Mouse (Mus musculus) stomach, embryonic 16.5 days (tissue): ENCODE measurements at regions not wholly inside any gene's neighbourhood (a gene's known extent, or its start where the extent isn't known, plus 50 kb on each side); places are given as distances from the start of the nearest gene placed in this dataset.
A peak's percentile ranks its signal among the peaks of the same experiment; 100 is the strongest.

Experiments used
- ATAC-seq: fragments of 200-750 bp; cut with Nextera tagmentation; 2 replicates; pipeline ENCODE4 v1.8.0; 2017; ENCODE audit warnings: moderate number of reproducible peaks, moderate TSS enrichment; ENCODE audit not compliant: insufficient read depth, low FRiP score
- H3K27ac ChIP-seq: fragments of 300-500 bp; sonication (generic); 2 replicates; pipeline ENCODE4 v1.5.1; 2014; ENCODE audit warnings: low read length
- H3K27me3 ChIP-seq: fragments of 300-500 bp; sonication (generic); 2 replicates; pipeline ENCODE4 v1.6.1; 2014; ENCODE audit warnings: low read length, control low read depth, mixed read lengths; ENCODE audit not compliant: control insufficient read depth, insufficient read depth
- H3K36me3 ChIP-seq: fragments of 300-500 bp; sonication (generic); 2 replicates; pipeline ENCODE4 v1.6.1; 2014; ENCODE audit warnings: low read length; ENCODE audit not compliant: control insufficient read depth, insufficient read depth
- H3K4me1 ChIP-seq: fragments of 300-500 bp; sonication (generic); 2 replicates; pipeline ENCODE4 v1.6.1; 2014; ENCODE audit warnings: low read length, control low read depth, mixed read lengths; ENCODE audit not compliant: control insufficient read depth, insufficient read depth
- H3K4me2 ChIP-seq: fragments of 300-500 bp; sonication (generic); 2 replicates; pipeline ENCODE4 v1.6.1; 2014; ENCODE audit warnings: low read depth, low read length, mixed read lengths
- H3K4me3 ChIP-seq: fragments of 300-500 bp; sonication (generic); replicated peaks from 2 replicates; pipeline ENCODE4 v1.5.1; 2014; ENCODE audit warnings: mild to moderate bottlenecking, low read length
- H3K9ac ChIP-seq: fragments of 300-500 bp; sonication (generic); 2 replicates; pipeline ENCODE4 v1.6.1; 2014; ENCODE audit warnings: low read length
- H3K9me3 ChIP-seq: fragments of 300-500 bp; sonication (generic); replicated peaks from 2 replicates; pipeline ENCODE4 v1.6.1; 2016; ENCODE audit warnings: low read length, control low read depth; ENCODE audit not compliant: control insufficient read depth
- WGBS: fragments of 180-500 bp; shearing (Covaris S2); extraction: QIAGEN DNeasy Blood & Tissue Kit; methylation state at CpG from one replicate; pipeline ENCODE4 v1.1.7; 2014; 5-methylcytosine and 5-hydroxymethylcytosine counted together

DNA sequence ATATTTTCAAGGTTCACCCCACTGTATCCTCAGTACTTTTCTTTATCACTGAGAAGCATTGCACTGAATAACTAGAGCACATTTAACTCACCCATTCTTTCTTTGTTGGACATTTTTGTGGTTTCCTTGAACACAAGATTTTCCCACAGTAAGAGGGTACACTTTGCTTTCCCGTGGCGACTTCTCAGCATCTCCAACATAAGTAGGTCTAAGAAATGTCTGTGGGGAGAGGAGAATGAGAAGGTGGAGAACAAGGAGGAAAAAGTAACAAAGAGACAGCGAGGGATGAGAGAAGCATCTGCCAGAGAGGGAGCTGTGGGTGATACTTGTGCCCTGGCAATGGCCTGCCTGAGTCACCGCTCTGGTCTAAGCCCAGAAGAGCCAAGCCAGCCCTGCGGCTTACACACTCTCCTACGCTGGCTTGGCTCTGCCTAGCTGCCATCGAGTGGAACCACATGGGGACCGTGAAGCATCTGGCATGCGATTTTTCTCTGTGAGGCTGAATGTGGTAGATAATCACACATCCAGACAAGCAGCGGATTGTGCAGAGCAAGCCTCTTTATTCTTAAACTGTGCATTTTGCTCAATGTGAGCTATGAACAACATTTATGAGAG lies 69.9 kb upstream of the Gm6993 start:
- Histone ChIP-seq H3K4me1 (peaks cover 9% of the 10 kb centered on the region), H3K27me3 (no peaks in the 10 kb centered on the region), H3K9ac (peak overlapping the region; percentile 47; the same call in 1 of the 2 replicates), H3K4me2 (no peak overlapping the region), H3K9me3 (0 out of 2 replicates have a peak, but pooled peaks cover 5% of the 10 kb centered on the region), H3K4me3 (no peak overlapping the region), H3K27ac (no peak overlapping the region), H3K36me3 (no peaks in the 10 kb centered on the region)
- WGBS, result 77% methylated on average over 10 of the region's 10 CpGs
- peak; percentile 29; the same call in 1 of the 2 replicates for ATAC-seq

DNA sequence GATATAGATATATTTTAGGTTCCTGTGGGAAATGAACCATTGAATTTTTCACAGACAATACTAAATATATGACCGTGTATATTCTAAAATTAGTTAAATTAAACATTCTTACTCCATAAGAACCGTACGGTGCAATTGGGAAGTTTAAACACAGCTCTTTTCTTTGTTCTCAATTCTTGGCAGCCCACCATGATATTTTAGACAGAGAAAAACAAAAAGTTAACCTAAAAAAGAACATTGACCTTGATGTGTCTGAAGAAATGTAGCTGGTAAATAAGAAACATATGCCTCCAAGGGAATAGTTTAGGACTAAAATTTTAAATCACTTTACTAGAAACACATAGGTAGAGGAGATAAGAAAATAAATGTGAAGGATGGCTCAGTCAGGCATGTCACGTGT lies 68.6 kb upstream of the Gm6993 start:
- Histone ChIP-seq H3K27me3 (no peaks in the 10 kb centered on the region), H3K9me3 (0 out of 2 replicates have a peak, but pooled peaks cover 5% of the 10 kb centered on the region), H3K27ac (no peak overlapping the region), H3K4me1 (peaks cover 9% of the 10 kb centered on the region), H3K4me3 (no peak overlapping the region), H3K36me3 (no peaks in the 10 kb centered on the region), H3K4me2 (no peak overlapping the region), H3K9ac (no peak overlapping the region)
- no peak for ATAC-seq
- WGBS, result 56% methylated on average over 4 of the region's 4 CpGs

DNA sequence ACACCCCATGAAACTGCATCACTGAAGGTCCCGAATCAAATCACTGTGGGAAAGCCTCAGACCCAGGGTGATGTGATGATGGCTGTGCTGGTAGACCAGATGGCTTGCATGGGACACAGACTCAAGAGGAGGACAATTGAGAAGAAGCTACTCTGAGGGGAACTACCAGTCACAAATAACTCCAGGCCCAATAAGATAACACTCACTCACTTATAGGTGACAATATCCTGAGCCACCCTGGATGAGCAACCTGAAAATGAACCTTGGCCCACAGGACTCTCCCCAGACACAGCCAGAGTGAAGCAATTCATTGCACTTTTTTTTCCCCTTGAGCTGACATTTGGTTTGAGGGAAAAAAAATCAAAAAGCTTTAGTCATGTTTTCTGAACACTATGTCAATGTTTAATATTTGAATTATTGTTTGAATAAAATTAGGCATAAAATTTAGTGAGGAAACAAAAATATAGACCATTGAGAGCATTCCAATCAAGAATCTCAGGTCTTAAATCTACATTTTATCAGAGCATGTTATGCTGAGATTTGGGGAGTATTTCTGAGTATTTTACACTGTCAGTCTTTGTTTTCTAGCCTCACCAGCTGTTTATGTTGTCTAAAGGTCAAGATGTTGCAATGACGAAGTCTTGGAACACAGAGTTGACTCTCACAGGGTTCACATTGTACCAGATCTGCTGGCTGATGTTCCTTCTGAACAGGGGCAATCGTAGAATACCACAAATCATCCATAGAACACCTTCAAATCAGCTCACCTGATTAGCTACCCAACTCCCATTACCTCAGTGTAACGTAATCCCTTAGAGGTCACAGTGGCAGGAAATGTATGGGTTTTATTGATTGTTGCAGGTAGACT lies 67.9 kb upstream of the Gm6993 start:
- no peaks in the 10 kb centered on the region for H3K27me3 ChIP-seq
- no peak overlapping the region for H3K27ac ChIP-seq
- H3K9me3 ChIP-seq, result 0 out of 2 replicates have a peak, but pooled peaks cover 5% of the 10 kb centered on the region
- H3K4me1 ChIP-seq, result peaks cover 9% of the 10 kb centered on the region
- no peak overlapping the region for H3K4me3 ChIP-seq
- no peak overlapping the region for H3K4me2 ChIP-seq
- no peaks in the 10 kb centered on the region for H3K36me3 ChIP-seq
- no peak overlapping the region for H3K9ac ChIP-seq
- no peak for ATAC-seq
- WGBS, result 73% methylated on average over 4 of the region's 4 CpGs

DNA sequence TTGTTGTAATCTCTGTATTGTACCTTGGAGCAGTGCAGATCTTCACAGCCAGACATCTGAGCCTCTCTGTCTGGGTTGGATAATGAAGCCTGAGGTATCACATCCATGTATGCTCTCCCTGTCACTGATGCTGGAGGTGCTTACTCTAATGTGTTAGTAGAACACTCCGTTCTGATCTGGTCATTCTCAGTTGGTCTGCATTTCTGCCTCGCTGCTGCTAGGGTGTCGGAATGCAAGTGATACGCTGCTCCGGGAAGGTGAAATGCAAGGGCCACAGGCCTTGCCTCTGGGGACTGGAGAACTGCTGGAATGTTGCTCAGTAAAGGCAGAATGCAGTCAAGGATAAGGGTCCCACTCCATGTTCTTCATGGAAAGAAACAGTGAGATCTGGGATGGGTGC lies 67.1 kb upstream of the Gm6993 start:
- Histone ChIP-seq H3K36me3 (no peaks in the 10 kb centered on the region), H3K9ac (no peak overlapping the region), H3K4me1 (0 out of 2 replicates have a peak, but pooled peaks cover 6% of the 10 kb centered on the region), H3K4me2 (no peak overlapping the region), H3K9me3 (0 out of 2 replicates have a peak, but pooled peaks cover 5% of the 10 kb centered on the region), H3K4me3 (no peak overlapping the region), H3K27ac (no peak overlapping the region), H3K27me3 (no peaks in the 10 kb centered on the region)
- 89% methylated on average over 5 of the region's 5 CpGs for WGBS
- ATAC-seq, result no peak

DNA sequence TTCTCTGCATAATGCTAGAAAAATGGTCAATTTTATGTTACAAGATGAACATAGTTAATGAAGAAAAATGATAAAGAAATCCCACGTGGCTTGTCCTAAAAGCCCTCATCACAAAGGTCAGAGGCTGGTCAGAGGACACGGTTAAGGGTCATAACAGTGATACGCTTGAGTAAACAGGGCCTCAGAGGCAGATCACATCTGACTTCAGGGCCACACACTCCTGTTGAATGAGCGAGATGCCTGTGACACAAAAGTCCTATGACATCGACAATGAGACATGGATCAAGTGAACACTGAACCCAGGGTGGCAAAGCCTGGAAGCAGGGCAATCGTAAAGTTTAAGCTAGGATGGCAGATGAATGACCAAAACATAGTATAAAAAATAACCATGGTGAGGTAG lies 61.0 kb upstream of the Gm6993 start:
- no peak overlapping the region for H3K27ac ChIP-seq
- peaks cover 8% of the 10 kb centered on the region; the same call in 1 of the 2 replicates for H3K4me1 ChIP-seq
- H3K9ac ChIP-seq, result no peak overlapping the region
- no peak overlapping the region for H3K4me2 ChIP-seq
- 45% methylated on average over 6 of the region's 6 CpGs for WGBS
- H3K27me3 ChIP-seq, result no peaks in the 10 kb centered on the region
- no peak for ATAC-seq
- H3K9me3 ChIP-seq, result 0 out of 2 replicates have a peak, but pooled peaks cover 2% of the 10 kb centered on the region
- no peak overlapping the region for H3K4me3 ChIP-seq
- H3K36me3 ChIP-seq, result no peaks in the 10 kb centered on the region

DNA sequence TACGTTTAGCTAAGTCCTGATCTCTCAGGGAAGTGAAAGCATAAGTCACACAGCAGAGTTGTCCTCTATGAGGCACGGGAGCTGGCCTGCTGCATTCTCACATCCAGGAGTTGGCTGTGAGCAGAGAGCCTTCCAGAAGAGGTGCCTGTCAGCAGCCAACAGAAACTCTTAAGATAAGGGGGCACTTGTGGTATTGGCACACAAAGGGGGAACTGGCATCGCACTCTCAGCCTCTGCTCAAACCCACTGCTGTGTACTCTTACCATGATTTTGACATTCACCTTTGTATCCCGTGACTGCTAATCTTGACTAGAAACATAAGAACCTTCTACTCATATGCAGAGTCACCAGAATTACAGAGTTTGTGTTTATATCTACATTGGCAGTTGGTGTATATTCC lies 56.9 kb upstream of the Gm6993 start:
- no peak overlapping the region for H3K27ac ChIP-seq
- H3K9me3 ChIP-seq, result no peaks in the 10 kb centered on the region
- H3K27me3 ChIP-seq, result no peaks in the 10 kb centered on the region
- no peak overlapping the region for H3K4me3 ChIP-seq
- no peaks in the 10 kb centered on the region for H3K36me3 ChIP-seq
- ATAC-seq, result no peak
- WGBS, result 54% methylated on average over 4 of the region's 4 CpGs
- H3K4me2 ChIP-seq, result no peak overlapping the region
- peaks cover 29% of the 10 kb centered on the region for H3K4me1 ChIP-seq
- no peak overlapping the region; the same call in 1 of the 2 replicates for H3K9ac ChIP-seq

DNA sequence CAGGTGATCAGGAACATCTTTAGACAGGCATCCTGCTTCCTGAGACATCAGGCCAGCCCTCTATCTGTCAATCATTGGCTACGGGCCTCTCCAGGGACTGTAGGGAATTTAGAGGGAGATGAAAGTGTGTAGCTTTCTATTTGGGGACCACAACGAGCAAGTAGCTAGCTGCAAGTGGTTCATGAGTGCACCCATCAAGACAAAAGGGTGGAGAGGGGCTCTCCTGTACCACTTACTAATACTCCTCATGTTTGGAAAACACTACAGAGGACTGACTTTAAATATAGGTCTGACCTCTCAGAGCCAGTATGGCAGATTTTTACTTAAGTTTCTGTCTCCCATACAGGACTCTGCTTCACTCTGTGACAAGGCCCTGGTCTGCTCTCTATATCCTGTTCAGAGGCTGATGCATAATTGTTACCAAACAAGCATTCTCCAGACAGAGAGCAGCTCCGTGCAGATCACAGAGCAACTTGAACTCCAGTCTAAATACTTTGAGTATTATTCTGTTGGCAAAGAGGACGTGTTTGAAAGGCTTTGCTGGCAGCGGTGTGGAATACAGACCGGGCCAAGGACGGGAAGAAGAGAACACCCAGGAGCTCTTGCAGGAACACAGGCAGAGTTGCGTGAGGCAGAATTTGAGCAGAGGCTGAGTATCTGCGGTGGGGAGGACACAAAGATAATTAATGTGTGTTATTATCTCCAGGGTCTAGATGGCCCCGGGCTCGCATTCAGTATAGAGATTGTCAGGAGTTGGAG lies 56.2 kb upstream of the Gm6993 start:
- Histone ChIP-seq H3K9me3 (no peaks in the 10 kb centered on the region), H3K27me3 (no peaks in the 10 kb centered on the region), H3K4me1 (peaks cover 29% of the 10 kb centered on the region), H3K27ac (peak overlapping the region; percentile 84), H3K36me3 (no peaks in the 10 kb centered on the region), H3K4me2 (0 out of 2 replicates have a peak overlapping the region, but pooled peaks have one; percentile 13), H3K4me3 (no peak overlapping the region), H3K9ac (0 out of 2 replicates have a peak overlapping the region, but pooled peaks have one; percentile 18)
- peak; percentile 75 for ATAC-seq
- 37% methylated on average over 11 of the region's 11 CpGs for WGBS

DNA sequence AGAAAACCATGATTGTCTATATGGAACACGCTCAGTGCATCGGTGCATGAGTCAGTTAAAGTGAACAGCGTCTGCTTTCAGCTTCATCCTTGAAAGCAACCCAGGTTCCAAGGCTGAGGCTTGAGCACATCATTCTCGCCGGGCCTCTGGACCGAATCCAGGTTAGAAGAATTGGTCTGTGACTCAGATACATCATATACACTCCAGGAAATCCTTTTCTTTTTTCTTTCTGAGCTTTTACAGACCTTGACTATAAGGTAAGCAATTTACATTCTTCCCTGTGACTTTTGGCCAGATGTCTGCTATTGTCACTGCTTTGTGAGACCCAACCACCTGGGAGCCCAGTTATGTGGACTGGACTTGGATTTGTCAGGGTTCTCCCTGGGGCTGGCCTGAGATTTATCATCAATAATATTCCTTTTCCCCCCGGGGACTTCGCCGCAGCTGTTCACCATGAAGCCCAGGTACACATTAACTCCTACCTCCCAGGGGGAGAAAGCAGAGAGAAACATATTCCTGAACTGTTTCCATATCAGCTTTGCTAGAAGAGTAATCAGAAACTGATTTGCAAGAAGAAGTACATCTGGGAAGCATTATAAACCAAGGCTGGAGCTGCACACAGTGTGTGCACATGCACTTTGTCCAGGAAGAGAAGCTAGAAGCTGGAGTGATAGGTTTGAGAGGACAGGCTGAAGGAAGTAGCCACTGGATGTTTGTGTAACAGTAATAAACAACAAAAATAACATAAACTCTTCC lies 55.2 kb upstream of the Gm6993 start:
- peak; percentile 69; the same call in 1 of the 2 replicates for ATAC-seq

More for the DNA sequence above, 55.2 kb upstream of the Gm6993 start:
- Histone ChIP-seq H3K9ac (no peak overlapping the region), H3K36me3 (no peaks in the 10 kb centered on the region), H3K4me3 (no peak overlapping the region), H3K27me3 (no peaks in the 10 kb centered on the region), H3K9me3 (no peaks in the 10 kb centered on the region), H3K27ac (peak overlapping the region; percentile 84), H3K4me2 (no peak overlapping the region), H3K4me1 (peaks cover 29% of the 10 kb centered on the region)
- WGBS, result 29% methylated on average over 9 of the region's 9 CpGs
